Mouse (Mus musculus) stomach, embryonic 16.5 days (tissue): ENCODE data around the gene Ptp4a2. TPM values are rescaled to one million over a fixed set of nuclear protein-coding genes. Genes with fewer than 3 reads are reported as not detected.

Experiments used
- microRNA-seq: library from miRNA; unstranded; fragments of <30 nt; microRNA quantifications from one replicate; pipeline ENCODE4, GENCODE M21; 2016
- polyA plus RNA-seq: library from polyadenylated mRNA; unstranded; fragments of >200 nt; fragmentation: Nextera tagmentation; extraction: Ambion mirVana; gene quantifications from 2 replicates; pipeline ENCODE4 v1.2.1, GENCODE M21; 2015

Ptp4a2 gene
- polyA plus RNA-seq, 1 experiment from 2014 or later = 329 TPM

Small RNA genes lying within 50 kb of the gene (microRNA-seq; reads per million reads assigned to microRNA genes)
- not detected for gene Gm28017

Other genes starting within 250 kb of the Ptp4a2 start
- gene Lck, start 237.6 kb upstream of the Ptp4a2 start, polyA plus RNA-seq = 3.0 and 7.3 TPM in 2 replicates
- 4.1 TPM in 2 replicates for gene Fam167b, start 232.7 kb upstream of the Ptp4a2 start, polyA plus RNA-seq
- gene Eif3i, start 210.6 kb upstream of the Ptp4a2 start, polyA plus RNA-seq = 239 and 253 TPM in 2 replicates
- 181 and 190 TPM in 2 replicates for gene Tmem234, start 210.6 kb upstream of the Ptp4a2 start, polyA plus RNA-seq
- 1.3 and 3.0 TPM in 2 replicates for gene Dcdc2b, start 197.0 kb upstream of the Ptp4a2 start, polyA plus RNA-seq
- gene Iqcc, start 192.1 kb upstream of the Ptp4a2 start, polyA plus RNA-seq = 27.4 and 34.7 TPM in 2 replicates
- 49.6 and 58.4 TPM in 2 replicates for gene Ccdc28b, start 187.3 kb upstream of the Ptp4a2 start, polyA plus RNA-seq
- gene Txlna, start 170.2 kb upstream of the Ptp4a2 start, polyA plus RNA-seq = 65.3 and 69.8 TPM in 2 replicates
- 15.2 and 16.2 TPM in 2 replicates for gene Kpna6, start 138.5 kb upstream of the Ptp4a2 start, polyA plus RNA-seq
- gene Tmem39b, start 114.4 kb upstream of the Ptp4a2 start, polyA plus RNA-seq = 11.7 and 13.9 TPM in 2 replicates
- gene Khdrbs1, start 68.9 kb upstream of the Ptp4a2 start, polyA plus RNA-seq = 52.8 and 54.5 TPM in 2 replicates
- gene Spocd1, start 118.0 kb downstream of the Ptp4a2 start, polyA plus RNA-seq = not detected in 2 replicates
- gene Adgrb2, start 173.7 kb downstream of the Ptp4a2 start, polyA plus RNA-seq = 1.6 and 1.9 TPM in 2 replicates
- gene Col16a1, start 236.6 kb downstream of the Ptp4a2 start, polyA plus RNA-seq = 55.6 and 75.1 TPM in 2 replicates